8 mouse cellular contexts compared by ENCODE assay signal in the genomic region with DNA sequence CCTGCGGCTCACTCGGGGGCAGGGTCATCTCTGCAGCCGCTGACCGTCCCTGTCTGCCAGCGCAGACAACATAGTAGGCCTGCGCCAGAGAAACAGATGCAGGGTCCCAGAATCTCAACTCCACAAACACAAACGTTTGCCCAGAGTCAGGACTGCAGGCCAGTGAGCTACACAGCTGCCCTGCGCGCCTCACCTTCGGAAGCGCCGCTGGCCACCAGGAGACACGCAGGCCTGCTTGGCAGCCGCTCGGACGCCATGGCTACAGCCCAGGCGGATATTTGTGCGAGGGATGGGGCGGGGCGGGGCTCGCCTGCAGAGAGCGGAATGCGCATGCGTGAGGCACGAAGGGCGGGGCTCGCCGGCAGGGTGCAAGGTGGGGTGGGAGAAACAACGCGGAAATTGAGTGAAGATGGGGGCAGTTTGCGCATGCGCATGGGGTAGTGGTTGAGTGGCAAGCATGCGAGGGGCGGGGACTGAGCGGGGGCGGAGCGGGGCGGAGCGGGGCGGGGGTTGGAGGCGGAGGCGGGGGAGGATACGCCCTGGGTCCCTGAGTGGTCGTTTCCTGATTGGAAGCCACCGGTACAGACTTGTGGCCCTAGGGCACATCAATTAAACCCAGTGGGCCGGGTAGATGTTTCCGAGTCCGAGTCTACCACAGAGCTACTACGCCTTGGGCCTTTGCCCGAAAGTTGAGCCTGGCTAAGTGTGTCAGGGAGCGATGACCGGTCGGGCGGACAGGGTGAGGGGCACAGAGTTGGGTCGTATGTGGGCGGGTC. TPM values are rescaled to one million over a fixed set of nuclear protein-coding genes. Genes with fewer than 3 reads are reported as not detected.
A peak's percentile ranks its signal among the peaks of the same experiment; 100 is the strongest.
DNase-seq lines count a peak whose midpoint lies in the region; ATAC-seq and TF ChIP-seq lines count a peak whose summit lies in the region.

A gene (minus strand): TSS at position 328 of the 776 bp plus-strand sequence.

- TF ChIP-seq CTCF in gastrocnemius, adult 2 months (IDR thresholded peaks at IDR 0.05): peak; percentile 30
- peak; percentile 45 for TF ChIP-seq CTCF in hindbrain, postnatal 0 days (IDR thresholded peaks at IDR 0.05; ENCODE audit: low read depth)
- TF ChIP-seq CTCF in left cerebral cortex, adult 2 months (IDR thresholded peaks at IDR 0.05): no peak; the same call in 1 of the 2 replicates

- intact Hi-C loops in gastrocnemius, adult 2 months (cut with DNase I): loop anchor here (5.0 kb wide), 1 partner anchor 43 kb away; a partner anchor contains a TSS
- intact Hi-C loops in left cerebral cortex, adult 2 months (cut with DNase I): loop anchor here (2.0 kb wide), 1 partner anchor 15 kb away; a partner anchor contains a TSS

- 0 out of 2 replicates have a peak, but pooled peaks cover 3% of the 10 kb centered on the region for H3K36me3 ChIP-seq in hindbrain, postnatal 0 days (ENCODE audit: insufficient read depth, low read length)

- peak within 1 kb of the TSS; percentile 82 for H3K9ac ChIP-seq in hindbrain, postnatal 0 days (replicated peaks; ENCODE audit: low read length)

- peak within 1 kb of the TSS; percentile 87 for H3K4me2 ChIP-seq in hindbrain, postnatal 0 days (ENCODE audit: low read depth, low read length)

- H3K4me3 ChIP-seq in gastrocnemius, adult 2 months: peak within 1 kb of the TSS; percentile 82
- H3K4me3 ChIP-seq in hindbrain, postnatal 0 days (ENCODE audit: low read length): peak within 1 kb of the TSS; percentile 69
- peak within 1 kb of the TSS; percentile 89 for H3K4me3 ChIP-seq in left cerebral cortex, adult 2 months

- H3K4me1 ChIP-seq in hindbrain, postnatal 0 days (ENCODE audit: insufficient read depth, low read length): no peaks in the 10 kb centered on the region; the same call in 1 of the 2 replicates

- under 1% methylated on average over 54 of the region's 56 CpGs for WGBS in hindbrain, postnatal 0 days

- H3K27me3 ChIP-seq in hindbrain, postnatal 0 days (ENCODE audit: insufficient read depth, low read length): no peaks in the 10 kb centered on the region

- H3K9me3 ChIP-seq in hindbrain, postnatal 0 days (ENCODE audit: low read length): no peaks in the 10 kb centered on the region

- peak; percentile 99 for DNase-seq in WW6 (ENCODE audit: low read depth, low spot score)
- DNase-seq in cerebellum, postnatal 4 days (ENCODE audit: low spot score in 2 of 2): peak; percentile 100
- DNase-seq in gastrocnemius, adult 2 months: peak; percentile 100
- DNase-seq in hindbrain, postnatal 0 days (ENCODE audit: low spot score): peak; percentile 100
- DNase-seq in left cerebral cortex, adult 2 months (ENCODE audit: extremely low spot score in 1 of 2, low spot score in 2 of 2): peak; percentile 99
- DNase-seq in right cerebral cortex, adult 2 months (ENCODE audit: low spot score in 2 of 2): peak; percentile 98 to 99
- peak; percentile 100 for DNase-seq in urinary bladder, postnatal 14 days (ENCODE audit: low spot score)

- ATAC-seq in hindbrain, postnatal 0 days: peak; percentile 92
- peak; percentile 86 for ATAC-seq in megakaryocyte, adult 5-6 weeks (ENCODE audit: poor library complexity, severe bottlenecking)

- H3K27ac ChIP-seq in gastrocnemius, adult 2 months: peak within 1 kb of the TSS; percentile 93
- H3K27ac ChIP-seq in hindbrain, postnatal 0 days: peak within 1 kb of the TSS; percentile 91
- H3K27ac ChIP-seq in left cerebral cortex, adult 2 months: peak within 1 kb of the TSS; percentile 98

RNA-seq across cellular contexts. Expression of the gene that starts here (rescaled TPM):
- 1 to 10 TPM; 5.5 to 8.3 TPM for total RNA-seq in gastrocnemius, adult 2 months (2021)
- 61.2 and 74.4 TPM in 2 replicates for total RNA-seq in hindbrain, postnatal 0 days (2014; rRNA removed)
- polyA plus RNA-seq in hindbrain, postnatal 0 days (2015; fragmentation: Nextera tagmentation; extraction: Ambion mirVana): 46.9 and 49.4 TPM in 2 replicates
- total RNA-seq in left cerebral cortex, adult 2 months (2021): 10 to 100 TPM; 38.9 to 46.5 TPM
- total RNA-seq in megakaryocyte, adult 5-6 weeks (2015): 22.8 and 26.4 TPM in 2 replicates
- 12.9 and 13.1 TPM in 2 replicates for total RNA-seq in megakaryocyte, adult 5-6 weeks (2017)

Comparison
In these comparisons a context has a peak if more than half of its experiments do, and no peak if none do; other contexts are left out.
1. Peak in every context shown above with its lines: DNase-seq, ATAC-seq, H3K4me3 ChIP-seq and H3K27ac ChIP-seq.